Mouse (Mus musculus): ENCODE measurements around the gene Col15a1.

DNA sequence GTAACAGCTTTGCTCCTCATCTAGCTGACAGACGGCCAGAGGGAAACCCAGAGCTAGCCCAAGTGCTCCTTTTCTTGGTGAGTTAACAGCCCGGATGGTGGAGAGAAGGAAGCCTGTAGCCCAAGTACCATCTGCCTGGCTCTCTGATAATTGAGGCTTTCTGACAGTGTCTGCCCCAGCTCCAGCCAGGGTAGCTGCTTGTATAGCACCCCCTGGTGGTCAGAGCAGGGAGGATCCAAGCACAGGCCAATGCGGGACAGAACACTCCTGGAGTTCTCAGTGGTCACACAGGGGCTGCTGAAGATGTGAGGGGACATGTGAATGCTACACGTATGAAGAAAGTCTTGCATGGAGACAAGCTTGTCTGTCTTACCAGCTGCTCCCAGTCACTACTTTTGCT, 47.7 kb downstream of the Col15a1 start:
- TF ChIP-seq CTCF (IDR thresholded peaks at IDR 0.05; ENCODE audit: extremely low read depth, insufficient read depth, insufficient read length, insufficient replicate concordance) = peak; percentile 91; the same call in 1 of the 2 replicates
- no peak for TF ChIP-seq POLR2A (IDR thresholded peaks at IDR 0.05; ENCODE audit: low read depth, low read length)
